Mouse (Mus musculus) embryonic fibroblast, embryonic 13.5 days (primary cell): ENCODE measurements around the gene Sgms2.

Source experiments
- CTCF ChIP-seq: IDR thresholded peaks from 2 replicates; pipeline ENCODE4 v1.5.1; 2011; ENCODE audit warnings: mild to moderate bottlenecking, control low read depth, low read length, moderate library complexity, borderline replicate concordance; ENCODE audit not compliant: insufficient read depth
- POLR2A ChIP-seq: IDR thresholded peaks from 2 replicates; pipeline ENCODE4 v1.6.1; 2011; ENCODE audit warnings: low read depth, mild to moderate bottlenecking, control low read depth, low read length, moderate library complexity

- TF ChIP-seq POLR2A: no peak
- no peak for TF ChIP-seq CTCF
Observed at GRCm38 (mm10) chr3:131524779-131525178, 33.6 kb upstream of the Sgms2 start.
